Comparison of ENCODE assay signal across 8 mouse cellular contexts in the genomic region with DNA sequence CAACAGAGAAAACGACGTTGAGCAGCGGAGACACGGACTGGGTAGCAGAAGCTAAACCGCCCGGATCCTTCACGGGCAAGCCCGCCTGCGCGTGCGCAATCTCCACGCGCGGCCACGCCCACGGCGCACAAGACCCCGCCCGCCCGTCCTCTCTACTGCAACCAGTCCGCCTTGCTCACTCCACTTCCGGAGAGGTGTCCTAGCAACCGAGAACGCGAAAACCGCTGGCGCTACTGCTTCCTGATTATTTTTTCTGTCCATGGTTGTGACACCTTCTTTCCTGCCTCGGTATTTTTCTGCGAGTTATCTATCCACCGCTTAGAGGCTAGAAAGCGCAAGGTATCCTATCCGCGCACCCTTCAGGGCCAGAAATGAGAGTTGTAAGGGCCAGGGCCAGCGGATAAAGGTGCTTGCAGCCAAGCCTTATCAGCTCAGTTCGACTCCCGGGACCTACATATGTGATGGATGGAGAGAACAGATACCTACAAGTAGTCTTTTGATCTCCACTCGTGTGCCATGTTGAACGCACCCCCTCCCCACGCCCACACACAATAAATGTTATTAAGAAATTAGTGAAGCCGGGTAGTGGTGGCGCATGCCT. TPM values are rescaled to one million over a fixed set of nuclear protein-coding genes. Genes with fewer than 3 reads are reported as not detected.
DNase-seq lines count a peak whose midpoint lies in the region; ATAC-seq lines count a peak whose summit lies in the region.

Ttll1 (minus strand) TSS at position 89 of the 601 bp plus-strand sequence.

- 8% methylated on average over 41 of the region's 41 CpGs for WGBS in lung, embryonic 16.5 days

- peak within 1 kb of the TSS; percentile 61 for H3K4me3 ChIP-seq in lung, embryonic 16.5 days (ENCODE audit: low read length)

- DNase-seq in MEL-GATA-1-ER (ENCODE audit: extremely low read depth, low read depth) = peak; percentile 87
- peak; percentile 90 for DNase-seq in cerebellum, adult 8-10 months
- peak; percentile 93 for DNase-seq in forelimb bud, embryonic 11.5 days (ENCODE audit: low read depth, low spot score)
- DNase-seq in layer of hippocampus, adult 9-10 months (ENCODE audit: low spot score) = peak; percentile 82
- peak; percentile 84 for DNase-seq in ovary, postnatal 10 days (ENCODE audit: low spot score)
- DNase-seq in thymus, postnatal 10 days (ENCODE audit: low spot score in 2 of 2) = peak; percentile 91 to 94

- peak within 1 kb of the TSS; percentile 52; the same call in 1 of the 2 replicates for H3K27ac ChIP-seq in lung, embryonic 16.5 days (ENCODE audit: low read length)

- peak within 1 kb of the TSS; percentile 89 for H3K4me2 ChIP-seq in lung, embryonic 16.5 days (ENCODE audit: low read depth, low read length)

- H3K9me3 ChIP-seq in lung, embryonic 16.5 days (ENCODE audit: control insufficient read depth, low read length) = no peaks in the 10 kb centered on the region

- peak; percentile 95 to 97 for ATAC-seq in hematopoietic stem cell, adult 5-6 weeks (replicated peaks in 1 of 2; ENCODE audit: insufficient read depth in 1 of 2, low FRiP score in 2 of 2, low TSS enrichment in 1 of 2, low read depth in 1 of 2, poor library complexity in 2 of 2, severe bottlenecking in 2 of 2)
- ATAC-seq in lung, embryonic 16.5 days (ENCODE audit: low read depth) = peak; percentile 98

- no peaks in the 10 kb centered on the region for H3K36me3 ChIP-seq in lung, embryonic 16.5 days (ENCODE audit: control insufficient read depth, insufficient read depth, low read length)

- H3K27me3 ChIP-seq in lung, embryonic 16.5 days (ENCODE audit: control insufficient read depth, insufficient read depth, low read depth, low read length) = no peaks in the 10 kb centered on the region

- H3K9ac ChIP-seq in lung, embryonic 16.5 days (ENCODE audit: low read length) = peak within 1 kb of the TSS; percentile 67

- peaks cover 3% of the 10 kb centered on the region; the same call in 1 of the 2 replicates for H3K4me1 ChIP-seq in lung, embryonic 16.5 days (replicated peaks; ENCODE audit: control insufficient read depth, insufficient read depth, low read length)

RNA-seq across cellular contexts. Expression of gene Ttll1, which starts in this region (rescaled TPM):
- 6.4 and 8.2 TPM in 2 replicates for total RNA-seq in hematopoietic stem cell, adult 5-6 weeks (2017)
- polyA plus RNA-seq in lung, embryonic 16.5 days (2015; fragmentation: Nextera tagmentation; extraction: Ambion mirVana) = 21.8 and 23.1 TPM in 2 replicates

Comparison
In these comparisons a context has a peak if more than half of its experiments do, and no peak if none do; other contexts are left out.
1. Peak in every context shown above with its lines: DNase-seq, ATAC-seq, H3K4me3 ChIP-seq and H3K27ac ChIP-seq.